In the genomic region with DNA sequence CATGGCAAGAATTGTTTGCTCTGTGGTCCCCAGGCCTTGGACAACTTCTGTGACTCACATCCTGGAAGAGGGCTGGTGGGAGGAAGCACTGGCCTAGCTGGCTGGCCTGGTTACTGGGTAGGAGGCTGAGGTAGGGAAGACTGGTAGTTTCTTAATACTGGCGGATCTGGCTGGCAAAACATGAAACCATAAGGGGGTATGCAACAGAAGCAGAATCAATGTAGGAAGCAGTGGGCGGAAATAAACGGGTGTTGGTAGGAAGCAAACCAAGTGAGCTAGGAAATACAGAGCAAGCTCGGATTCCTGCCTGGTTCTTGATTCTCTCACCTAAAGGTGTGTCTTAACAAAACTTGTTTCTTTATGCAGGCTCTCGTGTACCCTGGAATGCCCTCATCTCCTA, we compare ENCODE assay signal across 20 mouse cellular contexts. TPM values are rescaled to one million over a fixed set of nuclear protein-coding genes. Genes with fewer than 3 reads are reported as not detected.
DNase-seq lines count a peak whose midpoint lies in the region; ATAC-seq and TF ChIP-seq lines count a peak whose summit lies in the region.
"Had no signal": no experiment of that assay in that cellular context is flagged by ENCODE, and none has a peak within 500 bp of the region (broad histone marks: within the 10 kb centered on the region; RNA-seq: fewer than 3 reads in every experiment).

No protein-coding gene starts in this region.

- peaks cover 20% of the 10 kb centered on the region for H3K4me1 ChIP-seq in forebrain, embryonic 13.5 days
- peaks cover 32% of the 10 kb centered on the region for H3K4me1 ChIP-seq in forebrain, embryonic 10.5 days
- peaks cover 4% of the 10 kb centered on the region; the same call in 1 of the 2 replicates for H3K4me1 ChIP-seq in forebrain, postnatal 0 days (ENCODE audit: insufficient read depth)

- H3K9ac ChIP-seq in forebrain, embryonic 13.5 days: no peak overlapping the region
- H3K9ac ChIP-seq in forebrain, postnatal 0 days: no peak overlapping the region
- H3K9ac ChIP-seq: heart, embryonic 13.5 days; hindbrain, embryonic 15.5 days had no signal

- no peaks in the 10 kb centered on the region for H3K27me3 ChIP-seq in forebrain, embryonic 13.5 days
- 0 out of 2 replicates have a peak, but pooled peaks cover 12% of the 10 kb centered on the region for H3K27me3 ChIP-seq in forebrain, embryonic 10.5 days (ENCODE audit: poor library complexity, severe bottlenecking)
- H3K27me3 ChIP-seq in forebrain, postnatal 0 days (ENCODE audit: insufficient read depth, low read length): no peaks in the 10 kb centered on the region
- H3K27me3 ChIP-seq: hindbrain, embryonic 15.5 days had no signal

- H3K4me3 ChIP-seq in forebrain, embryonic 13.5 days: no peak overlapping the region
- H3K4me3 ChIP-seq in forebrain, embryonic 10.5 days: no peak overlapping the region
- H3K4me3 ChIP-seq in forebrain, postnatal 0 days (ENCODE audit: low read depth, low read length): no peak overlapping the region
- H3K4me3 ChIP-seq: embryonic facial prominence, embryonic 10.5 days; heart, embryonic 13.5 days; hindbrain, embryonic 15.5 days had no signal

- peaks cover 24% of the 10 kb centered on the region; the same call in 1 of the 2 replicates for H3K36me3 ChIP-seq in forebrain, embryonic 13.5 days (ENCODE audit: poor library complexity, severe bottlenecking)
- no peaks in the 10 kb centered on the region for H3K36me3 ChIP-seq in forebrain, embryonic 10.5 days (replicated peaks)
- H3K36me3 ChIP-seq in forebrain, postnatal 0 days (ENCODE audit: insufficient read depth): peaks cover 22% of the 10 kb centered on the region
- H3K36me3 ChIP-seq: embryonic facial prominence, embryonic 10.5 days; heart, embryonic 13.5 days had no signal

- DNase-seq in forebrain, embryonic 10.5 days (ENCODE audit: extremely low spot score, low spot score): no peak
- peak; percentile 49 for DNase-seq in layer of hippocampus, adult 11-12 months (ENCODE audit: low spot score)
- no peak for DNase-seq in layer of hippocampus, postnatal 25 days (ENCODE audit: extremely low spot score in 1 of 2, low spot score in 1 of 2)
- peak; percentile 41 for DNase-seq in right cerebral cortex, adult 18-20 months
- no peak for DNase-seq in right cerebral cortex, postnatal 36 days (ENCODE audit: low spot score in 2 of 2)
- peak; percentile 52 for DNase-seq in forebrain, postnatal 0 days
- no peak for DNase-seq in urinary bladder, postnatal 25 days (ENCODE audit: low spot score)
- DNase-seq: adrenal gland, postnatal 14 days; cerebellum, postnatal 10 days; gastrocnemius, postnatal 36 days; heart, adult 11 months; heart, postnatal 36 days had no signal

- no peak for TF ChIP-seq CTCF in forebrain, postnatal 0 days (IDR thresholded peaks at IDR 0.05; ENCODE audit: low read depth)

- no peaks in the 10 kb centered on the region for H3K9me3 ChIP-seq in forebrain, embryonic 13.5 days (replicated peaks)
- H3K9me3 ChIP-seq in forebrain, embryonic 10.5 days: no peaks in the 10 kb centered on the region
- H3K9me3 ChIP-seq in forebrain, postnatal 0 days (ENCODE audit: low read length): no peaks in the 10 kb centered on the region
- H3K9me3 ChIP-seq: embryonic facial prominence, embryonic 10.5 days; heart, embryonic 13.5 days; hindbrain, embryonic 15.5 days had no signal

- H3K27ac ChIP-seq in forebrain, embryonic 13.5 days: peak overlapping the region; percentile 57
- H3K27ac ChIP-seq in forebrain, embryonic 10.5 days: no peak overlapping the region
- H3K27ac ChIP-seq in forebrain, postnatal 0 days (ENCODE audit: low read depth, low read length): peak overlapping the region; percentile 72
- H3K27ac ChIP-seq: embryonic facial prominence, embryonic 10.5 days; heart, embryonic 13.5 days; hindbrain, embryonic 15.5 days had no signal

- no peak overlapping the region for H3K4me2 ChIP-seq in forebrain, embryonic 13.5 days
- no peak overlapping the region for H3K4me2 ChIP-seq in forebrain, postnatal 0 days (ENCODE audit: low read depth)
- H3K4me2 ChIP-seq: heart, embryonic 13.5 days; hindbrain, embryonic 15.5 days had no signal

- ATAC-seq in forebrain, embryonic 13.5 days: no peak
- ATAC-seq in forebrain, postnatal 0 days: no peak
- ATAC-seq: activated CD4-positive, CD25-positive, alpha-beta regulatory T cell, adult 4 months; Patski had no signal

- 91% methylated on average over 5 of the region's 5 CpGs for WGBS in forebrain, embryonic 13.5 days
- 86% methylated on average over 5 of the region's 5 CpGs for WGBS in forebrain, embryonic 10.5 days
- WGBS in forebrain, postnatal 0 days: 69% methylated on average over 5 of the region's 5 CpGs

RNA-seq across cellular contexts. Expression of gene Cntn2, which starts 49.1 kb away (rescaled TPM):
- 53.6 and 68.9 TPM in 2 replicates for polyA plus RNA-seq in forebrain, embryonic 13.5 days (2015; fragmentation: Nextera tagmentation; extraction: Ambion mirVana)
- polyA plus RNA-seq in forebrain, embryonic 10.5 days (2016; fragmentation: Nextera tagmentation; extraction: Ambion mirVana): 2.8 and 5.5 TPM in 2 replicates
- 10 to 100 TPM; 69.3 to 69.6 TPM for total RNA-seq in layer of hippocampus, postnatal 25 days (2021)
- 101 and 104 TPM in 2 replicates for total RNA-seq in forebrain, postnatal 0 days (2014; rRNA removed)
- 41.0 and 43.9 TPM in 2 replicates for polyA plus RNA-seq in forebrain, postnatal 0 days (2015; fragmentation: Nextera tagmentation; extraction: Ambion mirVana)
- total RNA-seq: adrenal gland, adult 18-20 months; gastrocnemius, adult 8-10 months; gastrocnemius, postnatal 36 days had no signal
- polyA plus RNA-seq: activated CD4-positive, CD25-positive, alpha-beta regulatory T cell, adult 4 months had no signal

Comparison
In these comparisons a context has a peak if more than half of its experiments do, and no peak if none do; other contexts are left out.
1. DNase-seq: peak in layer of hippocampus, adult 11-12 months (single experiment), right cerebral cortex, adult 18-20 months (single experiment) and forebrain, postnatal 0 days (single experiment); none in forebrain, embryonic 10.5 days (single experiment), layer of hippocampus, postnatal 25 days (0 of 2), right cerebral cortex, postnatal 36 days (0 of 2) and urinary bladder, postnatal 25 days (single experiment).